Mouse (Mus musculus): ENCODE results near the gene Adipor2.
"Not testable (repeated sequence)": the region's sequence is repeated elsewhere in the genome, so short reads cannot be mapped to it uniquely, and the experiment has no call there.

The Adipor2 gene

DNA sequence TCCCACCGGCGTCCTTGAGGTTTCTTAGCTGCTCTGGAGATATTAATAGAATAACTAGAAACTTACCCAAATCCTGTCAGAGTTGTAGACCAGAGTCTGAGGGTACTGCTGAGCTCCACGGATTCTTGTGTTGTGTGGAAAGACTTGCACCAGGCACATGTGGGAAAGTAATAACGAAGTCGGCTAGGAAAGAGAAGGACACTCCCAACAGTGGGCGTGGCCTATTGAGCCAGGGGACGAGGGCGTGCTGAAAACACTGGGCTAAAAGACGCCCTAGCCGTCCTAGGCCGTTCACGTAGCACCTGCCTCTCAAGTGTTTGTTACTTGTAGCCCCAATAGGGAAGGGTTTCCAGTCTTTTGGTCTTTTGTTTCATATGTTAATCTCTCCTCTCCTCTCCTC, at the start of gene Adipor2:
Gene Adipor2 (minus strand): TSS at position 351 of the 400 bp plus-strand sequence.
- peak; percentile 63 to 75 for DNase-seq

DNA sequence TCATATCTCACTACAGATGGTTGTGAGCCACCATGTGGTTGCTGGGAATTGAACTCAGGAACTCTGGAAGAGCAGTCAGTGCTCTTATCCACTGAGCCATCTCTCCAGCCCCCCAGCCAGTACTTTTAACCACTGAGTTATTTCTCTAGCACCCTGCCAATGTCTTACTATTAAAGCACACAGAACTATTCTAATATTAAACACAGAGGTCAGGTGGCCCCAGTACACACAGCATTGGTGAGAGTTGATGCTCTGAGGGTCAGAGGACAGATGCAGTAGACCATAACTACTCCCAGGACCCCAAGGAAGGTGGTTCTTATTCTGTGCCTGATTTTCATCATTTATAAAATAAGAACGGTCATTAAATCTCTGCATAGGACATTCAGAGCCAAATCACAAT, 48.7 kb upstream of the Adipor2 start:
- no peak for DNase-seq

DNA sequence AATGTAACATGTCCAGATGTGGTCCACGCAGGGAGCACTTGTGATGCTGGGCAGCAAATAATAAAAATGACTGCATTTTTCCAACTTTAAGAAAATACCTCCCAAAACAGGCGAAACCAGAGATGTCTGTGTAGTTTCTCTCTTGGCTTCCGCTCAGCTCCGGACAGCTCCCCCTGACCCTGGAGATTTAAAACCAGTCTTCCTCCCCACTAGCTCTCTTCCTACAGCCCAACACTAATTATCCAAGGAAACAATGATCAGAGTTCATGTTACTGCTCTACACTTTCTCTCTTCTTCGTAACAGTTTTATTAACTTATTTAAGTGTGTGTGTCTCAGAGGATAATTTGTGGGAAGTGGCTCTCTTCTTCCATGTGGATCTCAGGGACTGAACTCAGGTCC, 42.9 kb upstream of the Adipor2 start:
- no peak for DNase-seq

DNA sequence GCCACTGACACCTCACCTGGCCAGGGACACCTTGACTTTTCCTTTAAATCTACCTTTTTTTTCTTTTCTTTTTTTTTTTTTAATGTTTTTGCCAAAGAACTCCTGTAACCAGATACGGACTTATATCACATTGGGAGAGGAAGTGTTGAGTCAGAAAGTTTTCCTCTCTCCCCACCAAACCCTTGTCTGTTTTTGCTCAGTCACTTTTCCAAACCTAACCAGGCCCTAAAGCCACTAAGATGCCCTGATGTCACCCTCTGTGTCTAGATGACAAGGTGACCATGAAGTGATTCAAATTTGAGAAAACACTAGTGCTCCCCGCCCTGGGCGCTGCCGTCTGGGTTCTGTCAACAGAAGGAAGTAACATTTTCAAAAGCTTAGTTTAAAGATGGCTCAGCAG, 41.5 kb upstream of the Adipor2 start:
- no peak for DNase-seq

DNA sequence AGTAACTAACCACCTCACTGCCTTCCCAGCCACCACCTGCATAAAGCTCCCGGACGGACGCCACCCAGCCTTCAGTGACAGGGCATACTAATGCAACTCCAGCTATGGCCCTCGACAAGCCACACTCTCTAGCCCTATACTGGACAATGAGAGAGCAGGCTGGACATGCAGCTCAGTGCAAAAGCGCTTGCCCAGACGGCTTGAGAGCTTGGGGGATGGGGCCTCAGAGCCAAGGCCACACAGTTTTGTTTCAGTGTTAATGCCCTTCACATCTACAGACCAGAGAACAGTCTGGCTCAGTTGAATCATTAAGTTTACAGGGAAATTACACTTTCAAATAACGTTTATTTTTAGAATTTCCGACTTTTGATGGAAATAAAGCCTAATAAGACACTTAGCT, 40.7 kb upstream of the Adipor2 start:
- no peak for DNase-seq

DNA sequence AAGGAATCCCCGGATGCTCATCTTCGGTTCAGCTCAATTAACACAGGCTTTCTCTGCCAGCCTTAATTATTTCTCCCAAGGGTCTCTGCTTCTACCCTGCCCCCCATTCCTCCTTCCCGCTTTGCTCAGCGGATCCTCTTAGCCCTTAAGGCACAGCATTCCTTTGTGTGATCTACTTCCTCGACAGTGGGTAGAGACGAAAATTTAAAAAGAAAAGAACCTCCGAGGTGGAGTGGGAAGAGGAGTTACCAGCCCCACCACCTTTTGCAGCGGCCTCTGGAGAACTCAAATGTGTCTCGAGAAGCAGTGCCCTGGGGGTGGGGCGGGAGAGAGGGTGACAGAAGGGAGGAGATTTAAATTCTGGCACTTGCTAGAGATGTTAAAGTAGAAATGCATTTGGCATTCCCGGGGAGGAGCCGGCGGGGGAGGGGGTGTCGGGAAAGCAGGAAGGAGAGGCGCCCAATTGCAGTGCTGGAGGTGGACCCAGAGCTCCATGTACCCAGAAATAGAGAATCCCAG, 34.5 kb upstream of the Adipor2 start:
- peak; percentile 72 to 77 for DNase-seq

DNA sequence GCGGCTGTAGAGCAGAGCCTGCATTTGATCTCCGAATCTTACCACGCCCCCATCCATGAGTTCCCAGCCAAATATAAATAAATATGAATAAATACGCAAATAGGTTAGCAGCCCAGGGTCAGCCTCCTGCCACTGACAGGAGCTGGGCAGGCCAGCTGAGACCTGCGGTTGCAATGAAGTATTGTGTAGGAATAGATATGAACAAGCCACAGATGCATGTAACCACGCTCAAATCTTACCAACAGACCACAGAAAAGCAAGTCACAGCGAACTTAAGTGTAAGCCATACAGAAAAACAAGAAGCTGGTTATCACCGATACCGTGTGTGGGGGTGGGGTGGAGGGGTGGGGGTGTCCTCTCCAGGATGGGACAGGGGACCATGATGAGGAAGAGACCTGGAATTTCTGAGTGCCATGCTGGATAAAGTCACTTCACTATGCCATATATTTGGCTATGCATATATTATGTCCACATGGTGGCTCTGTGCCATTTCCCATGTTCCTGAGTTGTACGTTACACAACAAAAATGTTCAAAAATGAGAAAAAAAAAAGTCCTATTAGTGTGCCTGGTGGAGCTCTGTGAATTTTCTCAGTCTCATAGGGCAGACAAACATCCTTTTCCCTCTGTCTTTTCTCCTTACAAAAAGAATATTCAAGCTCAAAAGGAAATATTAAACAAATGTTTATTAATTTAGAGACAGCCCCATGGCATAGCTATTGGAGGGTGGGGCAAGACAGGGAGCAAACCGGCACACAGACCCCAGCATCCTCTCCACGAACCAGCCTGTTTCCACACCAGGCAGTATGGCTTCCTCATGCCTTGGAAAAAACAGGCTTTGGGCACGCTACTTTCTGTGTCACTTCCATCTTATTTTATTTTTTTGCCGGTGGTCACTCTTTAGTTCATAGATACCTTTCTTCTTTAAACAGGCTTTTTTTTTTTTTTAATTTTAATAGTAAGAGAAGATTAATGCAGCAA, 33.8 kb upstream of the Adipor2 start:
- no peak for DNase-seq

DNA sequence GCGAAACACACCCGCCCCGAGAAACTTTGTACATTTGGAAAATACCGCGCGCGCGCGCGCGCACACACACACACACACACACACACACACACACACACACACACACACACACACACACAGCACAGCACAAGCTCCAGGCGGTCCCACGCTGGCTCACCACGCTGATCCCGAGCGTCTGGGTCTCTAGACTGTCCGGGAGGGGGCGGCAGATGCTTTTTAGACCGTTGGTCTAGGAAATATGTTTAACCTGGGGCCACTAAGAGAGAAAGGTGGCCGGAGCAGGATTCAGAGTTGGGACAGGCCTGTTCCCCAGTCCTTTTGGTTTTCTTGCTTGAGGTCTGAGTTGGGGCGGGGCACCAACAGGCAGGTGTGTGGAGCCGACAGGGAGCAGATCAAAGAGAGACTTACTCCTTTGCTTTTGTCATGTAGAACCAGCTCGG, 31.6 kb upstream of the Adipor2 start:
- peak; percentile 84 to 89 for DNase-seq

DNA sequence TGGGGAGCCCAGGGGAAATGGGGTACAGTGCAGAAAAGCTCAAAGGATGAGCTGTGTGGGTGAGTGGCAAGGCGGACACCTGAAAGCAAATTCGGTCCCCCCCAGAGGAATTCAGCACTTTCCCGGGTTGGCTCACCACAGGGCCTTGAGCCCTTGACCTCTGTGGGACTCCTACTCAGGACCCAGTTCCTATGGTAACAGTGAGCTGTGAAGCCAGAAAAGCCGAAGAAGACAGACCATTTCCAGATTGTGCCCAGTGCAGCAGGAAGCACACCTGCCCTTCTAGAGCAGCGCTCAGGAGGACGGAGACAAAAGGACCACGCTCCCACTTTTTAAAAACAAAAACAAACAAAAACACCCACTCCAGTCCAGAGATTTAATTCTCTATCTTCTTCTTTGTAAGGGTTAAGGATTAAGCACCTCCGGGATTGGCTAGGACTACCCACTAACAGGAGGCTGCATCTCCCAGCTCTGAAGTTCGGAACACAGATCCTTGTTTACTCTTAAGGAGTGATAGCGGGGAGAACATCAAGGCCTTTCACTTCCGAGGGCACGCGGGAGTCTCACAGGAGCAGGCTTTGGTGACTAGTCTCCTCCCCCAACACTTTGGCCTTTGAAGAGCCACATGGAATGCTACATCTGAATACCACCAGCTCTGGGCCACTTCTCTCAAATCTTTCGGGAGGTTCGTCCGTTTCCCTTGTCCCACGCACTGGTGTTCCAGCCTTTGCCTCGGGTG, 31.0 kb upstream of the Adipor2 start:
- DNase-seq, result peak; percentile 40 to 64

DNA sequence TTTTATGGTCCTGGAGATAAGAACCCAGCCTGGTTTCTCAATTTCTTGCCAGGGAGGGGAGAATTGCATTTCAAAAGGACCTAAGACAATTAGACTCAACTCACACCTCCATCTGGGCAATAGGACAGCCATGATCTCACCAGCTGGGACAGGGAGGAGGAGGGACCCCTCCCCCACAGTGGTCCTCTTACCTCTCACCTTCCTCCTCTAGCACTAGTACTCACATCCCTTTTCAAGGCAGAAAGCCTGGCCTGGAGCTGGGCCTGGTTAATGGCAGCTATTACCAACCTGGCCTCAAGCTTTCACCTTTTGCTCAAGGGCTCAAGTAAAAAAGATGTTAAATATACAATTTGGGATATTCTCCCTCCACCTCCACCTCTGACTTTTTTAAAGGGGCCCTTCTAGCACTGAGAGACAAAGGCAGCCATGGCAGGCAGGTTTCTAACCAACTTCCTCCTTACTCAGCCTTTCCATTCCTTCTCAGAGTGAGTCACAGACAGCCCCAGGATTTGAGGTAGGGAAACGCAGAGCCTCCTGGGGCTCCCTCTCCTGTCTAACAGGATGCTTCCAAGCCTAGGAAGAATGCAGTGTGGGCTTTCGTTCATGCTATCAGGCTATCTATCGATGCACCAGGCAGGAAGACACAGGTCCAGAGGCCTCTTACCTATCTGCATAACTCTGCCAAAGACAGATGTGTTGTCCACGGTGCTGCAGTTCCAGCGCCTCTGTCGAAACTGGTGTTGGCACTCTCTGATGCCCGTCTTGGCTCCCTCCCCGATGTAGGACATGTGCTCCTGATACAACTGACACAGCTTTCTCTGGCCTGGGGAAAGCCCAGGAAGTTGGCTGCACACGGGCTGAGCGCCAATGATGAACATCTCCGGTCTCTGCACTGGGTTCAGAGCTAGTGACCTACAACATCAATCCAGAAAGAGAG, 28.4 kb upstream of the Adipor2 start:
- no peak for DNase-seq

DNA sequence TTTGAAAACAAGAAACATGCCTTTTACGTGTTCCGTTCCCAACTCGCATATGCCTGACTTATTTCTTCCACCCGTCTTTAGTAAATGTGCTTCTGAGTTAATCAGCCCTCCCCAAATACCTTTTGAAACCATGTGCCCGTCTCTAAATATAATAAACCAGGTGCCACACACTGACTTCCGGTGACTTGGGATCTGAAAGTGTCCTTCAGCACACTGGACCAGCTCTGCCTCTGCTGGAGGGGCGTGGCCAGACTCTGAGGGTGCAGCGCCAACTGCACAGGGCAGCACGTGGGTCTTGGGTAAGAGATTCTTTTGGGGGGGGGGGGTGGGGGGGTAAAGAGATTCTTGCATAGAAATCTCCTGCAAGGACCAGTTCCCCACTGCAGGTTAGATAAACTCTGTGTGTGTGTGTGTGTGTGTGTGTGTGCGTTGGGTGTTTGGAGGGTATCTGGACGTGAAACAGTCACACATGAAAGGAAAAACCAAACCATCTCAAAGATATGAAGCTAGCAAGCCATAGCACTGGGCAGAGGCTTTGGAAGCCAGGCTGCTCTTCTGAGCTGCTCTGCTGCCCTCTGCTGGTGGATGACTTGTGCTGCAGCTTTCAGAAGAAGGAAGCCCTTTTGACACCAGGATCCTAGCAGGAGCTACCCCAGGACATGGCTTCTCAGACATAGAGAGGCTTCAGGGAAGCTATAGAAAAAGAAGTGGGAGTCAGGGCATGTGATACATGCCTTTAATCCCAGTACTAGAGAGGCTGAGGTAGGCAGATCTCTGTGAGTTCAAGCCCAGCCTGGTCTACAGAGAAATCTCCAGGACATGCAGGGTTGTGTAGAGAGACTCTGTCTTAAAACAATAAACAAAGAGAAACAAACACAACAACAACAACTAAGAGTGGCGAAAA, 26.5 kb upstream of the Adipor2 start:
- DNase-seq, result peak; percentile 83 to 86

DNA sequence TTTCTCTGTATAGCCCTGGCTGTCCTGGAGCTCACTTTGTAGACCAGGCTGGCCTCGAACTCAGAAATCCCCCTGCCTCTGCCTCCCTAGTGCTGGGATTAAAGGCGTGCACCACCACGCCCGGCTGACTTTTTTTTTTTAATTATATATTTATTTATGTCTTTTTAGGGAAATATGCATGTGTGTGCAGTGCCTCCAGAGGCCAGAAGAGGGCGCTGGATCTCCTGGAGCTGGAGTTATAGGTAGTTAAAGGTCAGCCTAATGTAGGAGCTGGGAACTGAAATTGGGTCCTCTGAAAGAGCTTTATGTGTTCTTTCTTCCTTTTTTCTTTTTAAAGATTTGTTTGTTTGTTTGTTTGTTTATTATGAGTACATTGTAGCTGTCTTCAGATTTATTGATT, 25.2 kb upstream of the Adipor2 start:
- DNase-seq, result not testable (repeated sequence)

DNA sequence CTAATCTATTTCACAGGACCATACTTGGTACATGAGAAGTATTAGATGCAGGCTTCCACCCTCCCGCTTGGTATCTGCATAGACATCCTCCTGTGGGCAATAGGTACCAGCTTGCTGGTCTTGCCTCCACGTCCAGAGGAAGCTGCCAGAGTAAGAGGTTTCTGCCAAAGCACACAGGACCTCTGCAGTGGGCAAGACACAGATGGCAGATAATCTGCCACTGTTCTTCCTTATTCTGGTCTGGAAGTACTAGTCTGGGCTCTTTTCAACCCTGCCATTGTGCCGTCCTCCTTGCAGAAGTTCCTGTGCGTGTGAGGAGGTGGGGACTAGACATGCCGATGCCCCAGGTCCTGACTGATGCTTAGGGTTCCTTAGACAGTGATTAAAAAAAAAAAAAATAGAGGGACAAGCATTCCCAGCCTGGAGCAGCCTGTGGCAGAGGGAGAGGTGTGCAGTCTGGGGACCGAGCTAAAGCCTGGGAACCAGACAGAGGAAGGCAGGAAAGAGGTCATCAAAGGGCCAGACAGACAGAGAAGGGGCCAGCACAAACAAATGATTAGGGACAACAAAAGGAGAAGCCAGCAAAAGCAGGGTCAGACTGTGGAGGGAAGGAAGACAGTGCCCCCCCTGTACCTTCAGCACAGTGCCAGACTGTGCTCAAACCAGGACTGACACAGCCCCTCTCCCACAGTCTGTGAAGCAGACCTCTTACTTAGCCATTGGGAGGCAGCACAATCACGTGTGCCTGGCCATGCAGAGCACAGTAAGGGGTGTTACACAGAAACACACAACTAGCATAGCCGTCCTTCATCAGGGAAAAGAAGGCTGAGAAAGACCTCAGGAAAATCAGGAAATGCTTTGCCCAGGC, 20.6 kb upstream of the Adipor2 start:
- DNase-seq, result no peak

DNA sequence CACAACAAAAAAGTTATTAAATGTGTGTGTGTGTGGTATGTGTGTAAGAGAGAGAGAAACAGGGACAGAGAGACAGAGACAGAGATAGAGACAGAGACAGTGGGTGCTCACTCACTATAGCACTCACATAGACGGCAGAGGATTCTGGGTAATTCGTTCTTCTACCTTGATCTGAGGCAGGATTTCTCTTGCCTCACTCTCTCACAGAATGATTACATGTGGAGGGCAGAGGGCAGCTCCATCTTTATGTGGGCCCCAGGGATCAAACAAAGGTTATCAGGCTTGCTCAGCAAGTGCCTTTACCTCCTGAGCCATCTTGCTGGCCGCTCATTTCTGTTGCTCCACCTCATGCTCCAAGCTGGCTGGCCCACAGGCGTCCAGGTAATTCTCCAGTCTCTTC, 16.9 kb upstream of the Adipor2 start:
- no peak for DNase-seq

DNA sequence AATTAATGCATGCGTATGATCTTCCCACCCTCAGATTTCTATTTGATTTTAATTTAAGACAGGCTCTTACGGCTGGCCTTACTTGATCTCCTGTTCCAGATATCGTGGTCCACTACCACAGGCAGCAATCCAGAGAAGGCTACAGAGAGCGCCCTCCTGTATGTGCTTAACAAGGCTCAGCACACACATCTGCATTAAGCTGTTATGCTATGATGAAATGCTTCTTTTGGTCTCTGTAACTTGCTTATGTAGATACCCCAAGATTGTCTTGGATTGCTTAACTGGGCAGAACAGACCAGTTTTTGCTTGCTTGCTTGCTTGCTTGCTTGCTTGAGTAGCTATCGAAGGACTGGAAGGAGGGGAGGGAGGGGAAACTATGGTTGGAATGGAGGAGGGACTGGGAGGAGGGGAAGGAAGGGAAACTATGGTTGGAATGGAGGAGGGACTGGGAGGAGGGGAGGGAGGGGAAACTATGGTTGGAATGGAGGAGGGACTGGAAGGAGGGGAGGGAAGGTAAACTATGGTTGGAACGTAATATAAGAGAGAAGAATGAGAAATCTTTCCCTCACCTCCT, 14.3 kb upstream of the Adipor2 start:
- peak; percentile 33 to 57 for DNase-seq

DNA sequence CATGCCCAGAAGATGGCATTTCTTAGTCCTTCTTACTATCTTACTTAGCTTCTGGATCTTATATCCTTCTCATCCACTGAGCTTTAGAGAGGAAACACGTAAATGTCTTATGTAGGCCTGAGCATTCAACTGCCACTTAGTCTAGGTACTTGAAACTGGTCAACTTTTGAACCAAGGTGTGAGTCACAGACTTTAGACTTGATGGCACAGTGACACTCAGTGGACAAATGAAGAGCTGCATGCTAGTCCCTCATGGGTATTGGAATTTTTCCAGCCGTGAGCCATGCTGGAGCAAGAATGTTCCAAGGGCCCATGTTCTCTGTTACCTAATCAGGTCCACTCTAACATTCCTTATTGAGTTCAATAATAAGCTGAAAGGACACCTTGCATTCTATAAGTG, 13.0 kb upstream of the Adipor2 start:
- peak; percentile 73 to 86 for DNase-seq

DNA sequence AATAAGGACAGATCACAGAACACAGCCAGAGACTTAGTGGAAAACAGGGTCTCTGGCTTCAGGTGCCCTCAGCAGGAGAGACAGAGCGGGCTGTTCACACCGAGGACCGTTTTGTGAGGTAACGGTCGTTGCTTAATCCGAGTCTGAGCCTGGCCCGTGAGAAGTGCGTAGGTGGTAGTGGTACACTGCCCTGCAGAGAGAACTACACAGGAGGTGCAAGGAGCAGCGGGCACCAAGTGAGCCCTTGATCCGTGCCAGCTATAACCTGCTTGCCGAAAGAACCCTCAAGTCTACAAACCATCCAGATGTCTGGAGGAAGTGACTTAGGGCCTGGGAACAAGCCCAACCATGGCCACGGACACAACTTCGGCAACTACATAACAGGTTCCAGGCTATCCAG, 11.8 kb upstream of the Adipor2 start:
- DNase-seq, result no peak

DNA sequence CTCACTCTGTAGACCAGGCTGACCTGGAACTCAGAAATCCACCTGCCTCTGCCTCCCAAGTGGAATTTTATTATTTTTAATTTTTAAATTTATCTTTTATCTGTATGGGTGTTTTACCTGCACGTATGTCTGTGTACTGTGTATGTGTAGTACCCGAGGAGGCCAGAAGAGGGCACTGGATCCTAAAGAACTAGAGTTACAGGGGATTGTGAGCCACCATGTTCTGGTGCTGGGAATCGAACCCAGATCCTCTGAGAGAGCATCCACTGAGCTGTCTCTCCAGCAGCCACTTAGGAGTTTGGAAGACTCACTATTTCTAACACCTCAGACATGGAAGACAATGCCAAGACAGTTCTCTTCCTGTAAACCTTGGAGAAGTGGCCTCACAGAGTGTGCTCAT, 11.1 kb upstream of the Adipor2 start:
- DNase-seq, result peak; percentile 48 to 67

DNA sequence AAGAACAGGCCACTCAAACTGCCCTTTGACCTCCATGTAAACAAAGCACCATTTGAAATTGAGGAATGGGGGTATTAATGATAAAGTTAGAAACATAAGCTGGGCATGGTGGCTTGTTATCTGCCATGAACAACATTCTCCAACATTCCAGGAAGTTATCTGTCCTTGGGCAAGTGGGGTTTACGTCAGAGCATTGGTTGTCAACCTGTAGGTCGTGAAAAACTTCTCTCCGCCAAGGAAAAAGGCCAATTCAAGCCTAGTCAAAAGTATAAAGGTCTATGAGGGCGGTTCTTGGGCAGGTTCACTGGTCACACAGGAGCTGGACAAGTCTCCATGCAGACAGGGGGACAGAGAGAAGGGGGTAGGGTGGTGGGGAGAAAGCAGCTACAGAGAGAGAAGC, 3.5 kb upstream of the Adipor2 start:
- peak; percentile 13 to 46 for DNase-seq

DNA sequence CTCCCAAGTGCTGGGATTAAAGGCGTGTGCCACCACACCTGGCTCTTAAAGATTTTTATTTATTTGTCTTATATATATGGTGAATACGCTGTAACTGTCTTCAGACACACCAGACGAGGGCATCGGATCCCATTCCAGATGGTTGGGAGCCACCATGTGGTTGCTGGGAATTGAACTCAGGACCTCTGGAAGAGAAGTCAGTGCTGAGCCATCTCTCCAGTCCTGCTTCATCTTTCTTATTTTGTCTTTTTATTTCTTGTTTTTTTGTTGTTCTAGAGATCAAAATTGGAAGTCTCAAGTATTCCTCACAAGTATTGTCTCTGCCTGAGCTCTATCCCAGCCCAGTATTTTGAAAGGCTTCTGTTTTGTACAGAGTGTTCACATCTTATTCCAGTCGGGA, 2.9 kb upstream of the Adipor2 start:
- no peak for DNase-seq
